Mouse (Mus musculus): ENCODE results near the gene Ntmt1.
A peak's percentile ranks its signal among the peaks of the same experiment; 100 is the strongest.

Ntmt1 gene

DNA sequence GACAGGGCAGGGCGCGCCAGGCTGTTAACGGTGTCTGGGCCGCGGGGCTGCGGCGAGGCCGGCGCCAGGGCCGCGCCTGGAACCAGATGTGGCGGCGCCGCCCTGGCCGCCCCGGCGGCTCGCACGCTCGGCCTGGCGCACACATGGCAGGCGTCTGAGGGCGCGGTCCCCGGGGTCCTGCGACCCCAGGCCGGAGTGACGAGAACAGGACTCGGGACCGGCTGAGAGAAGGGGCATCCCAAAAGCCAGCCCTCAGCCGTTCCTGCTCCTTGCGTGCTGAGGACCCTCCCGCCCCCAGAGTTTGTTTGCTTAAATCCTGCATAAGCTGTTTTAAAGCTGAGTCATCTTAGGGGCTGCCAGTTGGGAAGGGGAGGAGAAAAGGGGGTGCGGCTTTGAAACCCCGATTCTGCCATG, 57.3 kb downstream of the Ntmt1 start:
- no peak for DNase-seq (ENCODE audit: low spot score in 2 of 2)

DNA sequence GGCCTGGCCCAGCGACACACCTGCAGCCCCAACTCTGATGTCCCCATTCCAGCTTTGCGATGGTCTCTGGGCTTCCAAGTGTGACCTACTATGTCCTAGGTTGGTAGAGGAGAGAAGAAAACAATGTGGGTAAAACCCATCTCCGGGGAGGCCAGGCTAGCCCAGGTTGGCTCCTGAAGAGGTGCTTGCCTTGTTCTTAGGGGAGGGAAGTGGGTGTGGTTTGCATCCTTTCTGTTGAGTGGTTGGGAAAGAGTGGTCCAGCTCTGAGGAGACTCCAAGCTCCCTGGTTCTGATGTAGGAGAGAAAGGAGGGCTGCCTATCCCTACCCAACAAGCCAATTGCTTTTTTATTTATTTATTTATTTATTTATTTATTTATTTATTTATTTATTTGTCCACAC, 57.8 kb downstream of the Ntmt1 start:
- DNase-seq (ENCODE audit: low spot score in 2 of 2): no peak

DNA sequence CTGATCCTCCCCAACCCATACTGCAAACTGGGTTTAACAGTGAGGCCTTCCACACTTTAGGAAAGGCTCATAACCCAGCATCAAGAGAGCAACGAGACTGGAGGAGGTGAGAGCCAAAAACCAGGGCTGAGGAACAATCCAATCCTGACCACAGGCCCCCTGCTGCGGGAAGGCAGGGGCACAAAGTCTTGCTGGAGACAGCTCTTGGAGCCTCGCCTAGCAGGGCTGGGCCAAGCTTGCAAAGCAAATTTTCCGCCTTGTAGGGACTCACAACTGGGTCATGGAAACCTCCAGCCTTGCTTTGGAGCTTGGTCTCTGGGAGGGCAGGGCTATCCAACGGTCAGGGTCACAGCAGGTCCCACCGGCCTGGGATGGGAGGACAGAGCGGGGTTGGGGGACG, 63.2 kb downstream of the Ntmt1 start:
- DNase-seq (ENCODE audit: low spot score in 2 of 2): peak; percentile 66 to 73
